Mouse (Mus musculus) hematopoietic multipotent progenitor cell, adult 10-12 weeks (in vitro differentiated cells): ENCODE results near the gene Timm17b. TPM values are rescaled to one million over a fixed set of nuclear protein-coding genes. Genes with fewer than 3 reads are reported as not detected.

Experiments
- polyA plus RNA-seq: library from polyadenylated mRNA; stranded (reverse); fragments of >175 nt; gene quantifications from 2 replicates; pipeline ENCODE4 v1.2.3, GENCODE M21; 2012; ENCODE audit warnings: low replicate concordance

Gene Timm17b
- 40.0 and 104 TPM in 2 replicates for polyA plus RNA-seq

DNA sequence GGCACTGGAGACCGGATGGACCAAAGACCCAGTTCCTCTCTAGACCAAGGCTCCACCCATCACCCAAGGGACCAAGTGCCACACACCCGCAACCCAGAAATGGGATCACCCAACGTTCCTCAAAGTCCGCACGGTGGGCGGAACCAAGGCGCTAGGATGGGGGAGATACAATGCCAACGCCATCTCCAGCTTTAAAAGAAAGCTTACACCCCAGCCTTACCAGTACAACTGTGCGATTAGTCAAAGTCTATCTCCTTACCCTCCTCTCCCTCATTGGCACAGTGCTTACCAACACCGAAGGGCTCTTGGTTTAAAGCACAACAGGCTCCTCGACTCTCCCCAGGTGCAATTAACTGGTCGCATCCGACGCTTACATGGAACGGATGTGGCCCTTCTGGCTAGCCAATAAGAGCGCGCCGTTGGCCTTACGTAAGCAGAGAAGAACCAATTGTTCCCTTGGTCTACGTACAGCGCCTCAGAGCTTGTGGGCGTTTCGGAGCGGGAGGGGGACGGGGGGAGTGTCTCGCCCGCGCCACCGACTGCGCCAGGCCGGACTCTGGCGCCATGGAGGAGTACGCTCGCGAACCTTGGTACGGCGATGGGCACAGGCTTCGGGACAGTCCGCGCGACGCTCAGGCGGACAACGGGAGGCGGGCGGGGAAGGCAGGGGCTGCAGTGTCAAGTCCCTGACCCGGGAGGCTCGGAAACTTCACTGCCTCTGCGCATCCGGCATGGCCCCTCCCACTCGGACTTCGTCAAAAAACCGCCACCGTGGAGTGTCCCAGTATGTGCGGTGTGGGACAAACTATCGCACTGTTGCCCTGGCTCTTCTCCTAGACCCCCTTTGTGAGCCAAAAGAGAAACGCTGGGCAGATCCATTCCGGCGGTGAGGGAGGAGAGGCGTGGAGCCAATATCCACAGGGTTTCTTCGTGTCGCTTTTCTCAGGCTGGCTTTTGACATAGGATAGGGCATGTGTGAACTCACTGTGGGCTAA lies at the start of gene Timm17b, which contains the start of gene Pqbp1:
Timm17b (plus strand) TSS at position 478 of the 995 bp plus-strand sequence.
Pqbp1 (minus strand) TSS at position 390 of the 995 bp plus-strand sequence.

DNA sequence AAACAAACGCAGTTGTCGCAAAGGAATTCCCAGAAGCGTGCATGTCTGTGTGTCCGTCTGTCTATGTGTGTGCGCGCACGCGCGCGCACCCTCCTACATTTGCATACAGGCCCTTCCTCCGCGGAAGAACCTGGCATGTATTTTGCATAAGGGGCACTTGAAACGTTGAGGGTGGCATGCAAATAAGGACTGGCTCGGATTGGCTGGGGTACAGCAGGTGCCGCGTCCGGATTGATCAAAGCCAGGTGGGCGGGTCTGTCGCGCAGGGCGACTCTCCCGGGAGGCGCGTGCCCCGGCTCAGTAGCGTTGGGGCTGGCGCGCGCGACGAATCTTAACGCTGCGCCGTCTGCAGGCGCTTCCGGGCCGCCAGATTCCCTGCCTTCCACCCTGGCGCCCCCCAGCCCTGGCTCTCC lies 21.1 kb upstream of the Timm17b start, which contains the start of gene Pim2:
Pim2 (plus strand) TSS at position 256 of the 413 bp plus-strand sequence.

GRCm38 (mm10) chrX:7883841-7884567 lies 15.2 kb upstream of the Timm17b start, which contains the start of gene Slc35a2:
Slc35a2 (plus strand) TSS chrX:7884028.

DNA sequence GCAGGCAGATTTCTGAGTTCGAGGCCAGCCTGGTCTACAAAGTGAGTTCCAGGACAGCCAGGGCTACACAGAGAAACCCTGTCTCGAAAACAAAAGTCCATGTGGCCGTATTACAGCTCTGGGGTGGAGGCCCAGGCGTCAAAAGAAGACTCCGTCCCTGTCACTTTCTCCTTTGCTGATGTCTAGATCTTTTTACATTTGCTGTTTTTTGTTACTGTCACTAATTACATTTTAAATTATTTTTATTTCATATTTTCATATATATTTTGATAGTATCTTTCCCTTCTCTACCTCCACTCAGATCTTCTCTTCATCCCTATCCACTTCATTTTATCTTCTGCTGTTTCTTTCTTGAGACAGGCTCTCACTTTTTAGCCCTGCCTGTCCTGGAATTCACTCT lies 8.6 kb downstream of the Timm17b start, which contains the start of gene Gm10491:
Gm10491 (minus strand) TSS at position 101 of the 400 bp plus-strand sequence.

GRCm38 (mm10) chrX:7909242-7909641 lies 10.1 kb downstream of the Timm17b start, which contains the start of gene Gm10490:
Gm10490 (plus strand) TSS chrX:7909542.

GRCm38 (mm10) chrX:7919601-7920383 lies 20.6 kb downstream of the Timm17b start, which contains the start of gene Pcsk1n:
Pcsk1n (plus strand) TSS chrX:7919822.

GRCm38 (mm10) chrX:7928270-7928790 lies 29.2 kb downstream of the Timm17b start, which contains the start of gene Eras:
Eras (minus strand) TSS chrX:7928607.

GRCm38 (mm10) chrX:7947108-7947899 lies 48.1 kb downstream of the Timm17b start, which contains the start of gene Hdac6:
Hdac6 (minus strand) TSS chrX:7947889.

Other genes starting within 250 kb of the Timm17b start
- 46.7 and 115 TPM in 2 replicates for gene Prickle3, start 242.1 kb upstream of the Timm17b start, polyA plus RNA-seq
- gene Plp2, start 228.0 kb upstream of the Timm17b start, polyA plus RNA-seq = 101 and 137 TPM in 2 replicates
- 0.09 TPM in 1 of 2 replicates, not detected in the other for gene Magix, start 218.1 kb upstream of the Timm17b start, polyA plus RNA-seq
- gene Gpkow, start 202.2 kb upstream of the Timm17b start, polyA plus RNA-seq = 3.7 and 10.8 TPM in 2 replicates
- gene Wdr45, start 185.0 kb upstream of the Timm17b start, polyA plus RNA-seq = 23.1 and 43.2 TPM in 2 replicates
- gene Gm45208, start 177.1 kb upstream of the Timm17b start, polyA plus RNA-seq = 6.3 and 11.1 TPM in 2 replicates
- gene Praf2, start 170.9 kb upstream of the Timm17b start, polyA plus RNA-seq = 15.7 and 22.6 TPM in 2 replicates
- 0.70 and 1.6 TPM in 2 replicates for gene Ccdc120, start 148.5 kb upstream of the Timm17b start, polyA plus RNA-seq
- gene Tfe3, start 136.8 kb upstream of the Timm17b start, polyA plus RNA-seq = 51.6 and 59.4 TPM in 2 replicates
- gene Gripap1, start 109.6 kb upstream of the Timm17b start, polyA plus RNA-seq = 58.1 and 71.9 TPM in 2 replicates
- 0.54 and 0.69 TPM in 2 replicates for gene Kcnd1, start 77.1 kb upstream of the Timm17b start, polyA plus RNA-seq
- 142 and 149 TPM in 2 replicates for gene Otud5, start 58.0 kb upstream of the Timm17b start, polyA plus RNA-seq
- 101 and 151 TPM in 2 replicates for gene Pim2, start 21.1 kb upstream of the Timm17b start, polyA plus RNA-seq
- 57.9 and 67.5 TPM in 2 replicates for gene Slc35a2, start 15.3 kb upstream of the Timm17b start, polyA plus RNA-seq
- gene Pqbp1, start 88 bp upstream of the Timm17b start, polyA plus RNA-seq = 178 and 313 TPM in 2 replicates
- not detected in 2 replicates for gene Gm10491, start 8.5 kb downstream of the Timm17b start, polyA plus RNA-seq
- gene Gm10490, start 10.2 kb downstream of the Timm17b start, polyA plus RNA-seq = not detected in 2 replicates
- gene Pcsk1n, start 20.5 kb downstream of the Timm17b start, polyA plus RNA-seq = 0.27 TPM in 1 of 2 replicates, not detected in the other
- gene Eras, start 29.2 kb downstream of the Timm17b start, polyA plus RNA-seq = not detected in 2 replicates
- gene Hdac6, start 48.5 kb downstream of the Timm17b start, polyA plus RNA-seq = 10.1 and 14.4 TPM in 2 replicates
- 2.1 and 24.9 TPM in 2 replicates for gene Gata1, start 78.7 kb downstream of the Timm17b start, polyA plus RNA-seq
- gene Glod5, start 119.1 kb downstream of the Timm17b start, polyA plus RNA-seq = not detected in 2 replicates
- 4.5 and 8.5 TPM in 2 replicates for gene Suv39h1, start 175.4 kb downstream of the Timm17b start, polyA plus RNA-seq
- 203 and 558 TPM in 2 replicates for gene Was, start 191.1 kb downstream of the Timm17b start, polyA plus RNA-seq
- 35.6 and 35.9 TPM in 2 replicates for gene Wdr13, start 233.5 kb downstream of the Timm17b start, polyA plus RNA-seq
- gene Rbm3, start 246.5 kb downstream of the Timm17b start, polyA plus RNA-seq = 29.3 and 167 TPM in 2 replicates